Mouse (Mus musculus): Measurements from ENCODE around the gene Schip1.

DNA sequence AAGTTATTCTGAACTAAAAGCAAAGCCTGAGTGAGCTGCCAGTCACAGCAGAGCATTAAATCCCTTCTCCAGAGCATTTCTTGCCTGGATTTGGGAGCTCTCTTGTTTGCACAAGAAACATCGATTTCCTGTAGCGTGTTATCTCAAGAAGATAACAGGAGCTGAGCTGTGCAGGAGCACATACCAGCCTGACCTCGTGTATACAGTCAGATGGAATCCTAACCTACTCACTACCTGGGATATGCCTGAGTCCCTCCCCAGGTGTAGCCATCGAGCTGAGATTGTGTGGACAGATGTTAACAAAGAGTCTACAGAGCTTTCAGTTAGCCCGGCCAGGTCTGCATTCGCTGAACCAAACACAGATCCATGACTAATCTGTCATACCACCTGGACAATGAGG, 494.1 kb downstream of the Schip1 start:
- no peak for TF ChIP-seq CTCF (IDR thresholded peaks at IDR 0.05; ENCODE audit: control insufficient read depth, insufficient read depth, low read length)
- TF ChIP-seq POLR2A (IDR thresholded peaks at IDR 0.05; ENCODE audit: borderline replicate concordance, control insufficient read depth, low read depth, low read length), result no peak

Measured in bone marrow, adult 2 months (tissue).